Mouse (Mus musculus) MEL (cell line): ENCODE measurements around the gene Egfl8. TPM values are rescaled to one million over a fixed set of nuclear protein-coding genes. Genes with fewer than 3 reads are reported as not detected.
A peak's percentile ranks its signal among the peaks of the same experiment; 100 is the strongest.

Experiments used
- DNase-seq: peaks from one replicate; pipeline ENCODE4 v3.0.0; 2011; ENCODE audit warnings: low read depth, low spot score
- H3K27ac ChIP-seq: 2 replicates; pipeline ENCODE4 v1.5.1; 2012; ENCODE audit warnings: low read depth, mild to moderate bottlenecking, control low read depth, low read length, moderate library complexity; ENCODE audit not compliant: control insufficient read depth
- H3K27me3 ChIP-seq, 2 experiments: fragments of 150-350 bp in 1 of 2; sonication (generic) in 1 of 2; 2 replicates each; pipeline ENCODE4 v1.6.1; 2012; ENCODE audit warnings: low read length in 2 of 2, mild to moderate bottlenecking in 2 of 2, improper control_type of control experiment in 1 of 2, moderate library complexity in 1 of 2; ENCODE audit not compliant: insufficient read depth in 2 of 2, control insufficient read depth in 1 of 2
- H3K36me3 ChIP-seq, 2 experiments: 2 replicates each; pipeline ENCODE4 v1.6.1; 2012 to 2014; ENCODE audit warnings: low read length in 2 of 2, improper control_type of control experiment in 1 of 2, inconsistent platforms in 1 of 2, mild to moderate bottlenecking in 1 of 2; ENCODE audit not compliant: insufficient read depth in 2 of 2, control insufficient read depth in 1 of 2
- H3K4me1 ChIP-seq, 2 experiments: fragments of 150-350 bp in 1 of 2; sonication (generic) in 1 of 2; 2 replicates each; pipeline ENCODE4 v1.6.1; 2012; ENCODE audit warnings: low read length in 2 of 2, improper control_type of control experiment in 1 of 2, mild to moderate bottlenecking in 1 of 2; ENCODE audit not compliant: insufficient read depth in 2 of 2, control insufficient read depth in 1 of 2
- H3K4me3 ChIP-seq, 2 experiments: fragments of 150-350 bp in 1 of 2; sonication (generic) in 1 of 2; 2 replicates each; pipeline ENCODE4 v1.5.1; 2012; ENCODE audit warnings: low read depth in 2 of 2, low read length in 2 of 2, mild to moderate bottlenecking in 2 of 2, moderate library complexity in 2 of 2, control low read depth in 1 of 2, improper control_type of control experiment in 1 of 2; ENCODE audit not compliant: control insufficient read depth in 1 of 2, insufficient read depth in 1 of 2
- H3K79me2 ChIP-seq: 2 replicates; pipeline ENCODE4 v1.6.1; 2012; ENCODE audit warnings: mild to moderate bottlenecking, low read length, moderate library complexity; ENCODE audit not compliant: control insufficient read depth, poor library complexity, insufficient read depth
- H3K9ac ChIP-seq: 2 replicates; pipeline ENCODE4 v1.6.1; 2012; ENCODE audit warnings: low read depth, mild to moderate bottlenecking, control low read depth, low read length, moderate library complexity; ENCODE audit not compliant: control insufficient read depth, poor library complexity, severe bottlenecking
- H3K9me3 ChIP-seq: fragments of 150-350 bp; sonication (generic); replicated peaks from 2 replicates; pipeline ENCODE4 v1.6.1; 2012; ENCODE audit warnings: mild to moderate bottlenecking, low read length, improper control_type of control experiment, moderate library complexity; ENCODE audit not compliant: insufficient read depth
- CTCF ChIP-seq, 3 experiments: IDR thresholded peaks in 2 of 3; conservative IDR thresholded peaks in 1 of 3; 2 replicates each; pipeline ENCODE4 v1.5.1; 2011 to 2012; ENCODE audit warnings: low read length in 3 of 3, low read depth in 2 of 3, mild to moderate bottlenecking in 2 of 3, improper control_type of control experiment in 1 of 3, inconsistent platforms in 1 of 3, mixed read lengths in 1 of 3, moderate library complexity in 1 of 3; ENCODE audit not compliant: control insufficient read depth in 1 of 3, insufficient read depth in 1 of 3, poor library complexity in 1 of 3, severe bottlenecking in 1 of 3
- E2F4 ChIP-seq: IDR thresholded peaks from 2 replicates; pipeline ENCODE4 v1.6.1; 2011; ENCODE audit warnings: low read depth, low read length, improper control_type of control experiment, borderline replicate concordance
- ELF1 ChIP-seq: IDR thresholded peaks from 2 replicates; pipeline ENCODE4 v1.6.1; 2014; ENCODE audit warnings: low read depth, mild to moderate bottlenecking, inconsistent platforms, low read length, improper control_type of control experiment, moderate library complexity
- EP300 ChIP-seq, 2 experiments: IDR thresholded peaks; 2 replicates each; pipeline ENCODE4 v1.6.1; 2011; ENCODE audit warnings: improper control_type of control experiment in 2 of 2, low read length in 2 of 2, low read depth in 1 of 2, mild to moderate bottlenecking in 1 of 2
- ETS1 ChIP-seq: IDR thresholded peaks from 2 replicates; pipeline ENCODE4 v1.6.1; 2012; ENCODE audit warnings: low read depth, mild to moderate bottlenecking, inconsistent platforms, low read length, improper control_type of control experiment, moderate library complexity
- GABPA ChIP-seq: IDR thresholded peaks from 2 replicates; pipeline ENCODE4 v1.6.1; 2012; ENCODE audit warnings: low read depth, mild to moderate bottlenecking, inconsistent platforms, low read length, improper control_type of control experiment, moderate library complexity
- GATA1 ChIP-seq: IDR thresholded peaks from 2 replicates; pipeline ENCODE4 v1.6.1; 2011; ENCODE audit warnings: low read depth, low read length, improper control_type of control experiment
- HCFC1 ChIP-seq: IDR thresholded peaks from 2 replicates; pipeline ENCODE4 v1.6.1; 2012; ENCODE audit warnings: low read depth, mild to moderate bottlenecking, inconsistent platforms, low read length, improper control_type of control experiment, moderate library complexity
- MAFK ChIP-seq: IDR thresholded peaks from 2 replicates; pipeline ENCODE4 v1.6.1; 2011; ENCODE audit warnings: low read depth, mild to moderate bottlenecking, low read length, improper control_type of control experiment, borderline replicate concordance
- MAX ChIP-seq: IDR thresholded peaks from 2 replicates; pipeline ENCODE4 v1.6.1; 2011; ENCODE audit warnings: low read length, improper control_type of control experiment
- MEF2A ChIP-seq: IDR thresholded peaks from 2 replicates; pipeline ENCODE4 v1.6.1; 2014; ENCODE audit warnings: low read depth, mild to moderate bottlenecking, inconsistent platforms, low read length, improper control_type of control experiment; ENCODE audit not compliant: poor library complexity, insufficient replicate concordance, severe bottlenecking; ENCODE audit errors: extremely low read depth
- MXI1 ChIP-seq: IDR thresholded peaks from 2 replicates; pipeline ENCODE4 v1.6.1; 2011; ENCODE audit warnings: mild to moderate bottlenecking, low read depth, low read length, improper control_type of control experiment
- NELFE ChIP-seq: IDR thresholded peaks from 2 replicates; pipeline ENCODE4 v1.6.1; 2011; ENCODE audit warnings: low read depth, low read length, improper control_type of control experiment
- POLR2A ChIP-seq, 2 experiments: IDR thresholded peaks; 2 replicates each; pipeline ENCODE4 v1.6.1; 2011 to 2012; ENCODE audit warnings: low read length in 2 of 2, mild to moderate bottlenecking in 2 of 2, control low read depth in 1 of 2, improper control_type of control experiment in 1 of 2, low read depth in 1 of 2, moderate library complexity in 1 of 2; ENCODE audit not compliant: control insufficient read depth in 1 of 2, insufficient read depth in 1 of 2, poor library complexity in 1 of 2
- POLR2AphosphoS2 ChIP-seq: IDR thresholded peaks from 2 replicates; pipeline ENCODE4 v1.6.1; 2011; ENCODE audit warnings: low read length, improper control_type of control experiment
- POLR2AphosphoS5 ChIP-seq: IDR thresholded peaks from 2 replicates; pipeline ENCODE4 v1.6.1; 2012; ENCODE audit warnings: low read depth, borderline replicate concordance, mild to moderate bottlenecking, inconsistent platforms, low read length, moderate library complexity, mixed read lengths
- SMC3 ChIP-seq: IDR thresholded peaks from 2 replicates; pipeline ENCODE4 v1.6.1; 2011; ENCODE audit warnings: low read depth, low read length, improper control_type of control experiment
- TAL1 ChIP-seq: IDR thresholded peaks from 2 replicates; pipeline ENCODE4 v1.6.1; 2012; ENCODE audit warnings: mild to moderate bottlenecking, inconsistent platforms, low read length, moderate library complexity, mixed read lengths
- TBP ChIP-seq: IDR thresholded peaks from 2 replicates; pipeline ENCODE4 v1.8.0; 2011; ENCODE audit warnings: low read depth, low read length, improper control_type of control experiment
- TCF12 ChIP-seq: IDR thresholded peaks from 2 replicates; pipeline ENCODE4 v1.6.1; 2014; ENCODE audit warnings: low read depth, mild to moderate bottlenecking, inconsistent platforms, low read length, improper control_type of control experiment, moderate library complexity
- USF2 ChIP-seq, 2 experiments: IDR thresholded peaks; 2 replicates each; pipeline ENCODE4 v1.6.1; 2011 to 2012; ENCODE audit warnings: improper control_type of control experiment in 2 of 2, low read length in 2 of 2, borderline replicate concordance in 1 of 2, inconsistent platforms in 1 of 2, low read depth in 1 of 2, mild to moderate bottlenecking in 1 of 2; ENCODE audit not compliant: insufficient read depth in 1 of 2
- ZMIZ1 ChIP-seq: IDR thresholded peaks from 2 replicates; pipeline ENCODE4 v1.6.1; 2012; ENCODE audit warnings: low read depth, mild to moderate bottlenecking, inconsistent platforms, low read length, improper control_type of control experiment, moderate library complexity
- ZNF384 ChIP-seq: IDR thresholded peaks from 2 replicates; pipeline ENCODE4 v1.6.1; 2012; ENCODE audit warnings: low read depth, mild to moderate bottlenecking, inconsistent platforms, low read length, improper control_type of control experiment
- polyA plus RNA-seq, 2 experiments: library from polyadenylated mRNA; stranded (reverse) in 1 of 2; unstranded in 1 of 2; fragments of >175 nt in 1 of 2; fragments of >200 nt in 1 of 2; gene quantifications; 2 replicates each; pipeline versions ENCODE4 v1.2.1 to v1.2.4; 2012; ENCODE audit warnings: low replicate concordance in 2 of 2, low read depth in 1 of 2; ENCODE audit not compliant: insufficient read length in 2 of 2, insufficient read depth in 1 of 2, missing spikeins in 1 of 2
- total RNA-seq: library from RNA; depleted of rRNA; stranded (reverse); fragments of 300-350 nt; gene quantifications from 2 replicates; pipeline ENCODE4 v1.2.3, GENCODE M21; 2012

The Egfl8 gene
- total and polyA plus RNA-seq, 3 experiments = 0.89 to 1.6 TPM; not detected in 1

GRCm38 (mm10) chr17:34589681-34590101 lies 26.1 kb downstream of the Egfl8 start, which contains the start of gene Gpsm3 (continued):
- TF ChIP-seq TBP (peak; percentile 53; the same call in 1 of the 2 replicates), CTCF (IDR thresholded peaks at IDR 0.05 in 2 of 3, conservative IDR thresholded peaks at IDR 0.05 in 1 of 3; ENCODE audit: control insufficient read depth in 1 of 3, insufficient read depth in 1 of 3, low read depth in 2 of 3, low read length in 3 of 3, poor library complexity in 1 of 3, severe bottlenecking in 1 of 3) (no peak), USF2 (IDR thresholded peaks at IDR 0.05; ENCODE audit: borderline replicate concordance in 1 of 2, insufficient read depth in 1 of 2, low read depth in 1 of 2, low read length in 2 of 2) (no peak), MXI1 (no peak), TAL1 (no peak), HCFC1 (peak; percentile 69), SMC3 (no peak), GATA1 (no peak), MEF2A (no peak), E2F4 (no peak), POLR2AphosphoS5 (no peak), TCF12 (no peak), POLR2A (IDR thresholded peaks at IDR 0.05; ENCODE audit: control insufficient read depth in 1 of 2, insufficient read depth in 1 of 2, low read depth in 1 of 2, low read length in 2 of 2, poor library complexity in 1 of 2) (peak; percentile 15 to 51; a peak in 1 of 4 replicates), GABPA (no peak), ZMIZ1 (0 out of 2 replicates have a peak, but pooled peaks have one; percentile 29), EP300 (IDR thresholded peaks at IDR 0.05; ENCODE audit: low read depth in 1 of 2, low read length in 2 of 2) (no peak), ETS1 (peak; percentile 24; the same call in 1 of the 2 replicates), MAX (0 out of 2 replicates have a peak, but pooled peaks have one; percentile 11), ZNF384 (no peak), MAFK (no peak), POLR2AphosphoS2 (no peak)

- Histone ChIP-seq H3K9me3 (no peaks in the 10 kb centered on the region), H3K79me2 (peaks cover 16% of the 10 kb centered on the region), H3K9ac (peak overlapping the region; percentile 51), H3K27ac (peak overlapping the region; percentile 37), H3K4me1 (peaks cover 11 to 40% of the 10 kb centered on the region in 2 experiments), H3K4me3 (peak overlapping the region; percentile 12 to 25), H3K36me3 (peaks cover 0 to 27% of the 10 kb centered on the region in 2 experiments; a peak in 2 of 4 replicates), H3K27me3 (no peaks in the 10 kb centered on the region)
- TF ChIP-seq ELF1 = no peak
- no peak for TF ChIP-seq NELFE
- no peak for TF ChIP-seq SMC3
- no peak for DNase-seq
Measured at GRCm38 (mm10) chr17:34589206-34589605, 26.6 kb downstream of the Egfl8 start.
